16 mouse cellular contexts compared by ENCODE assay signal in genomic region chr5:118811690-118812089, GRCm38 (mm10).
A peak's percentile ranks its signal among the peaks of the same experiment; 100 is the strongest.
DNase-seq lines count a peak whose midpoint lies in the region; ATAC-seq and TF ChIP-seq lines count a peak whose summit lies in the region.
"Had no signal": no experiment of that assay in that cellular context is flagged by ENCODE, and none has a peak within 500 bp of the region (broad histone marks: within the 10 kb centered on the region; RNA-seq: fewer than 3 reads in every experiment).

No protein-coding gene starts in this region.

- no peak for TF ChIP-seq POLR2A in myocyte (IDR thresholded peaks at IDR 0.05; ENCODE audit: insufficient read length, low read depth)

- DNase-seq in gastrocnemius, adult 2 months, result no peak
- DNase-seq in gastrocnemius, postnatal 10 days, result no peak
- no peak for DNase-seq in layer of hippocampus, adult 2 months (ENCODE audit: low spot score in 2 of 2)
- DNase-seq in layer of hippocampus, adult 18-20 months (ENCODE audit: low spot score in 2 of 2), result no peak
- no peak for DNase-seq in midbrain, postnatal 0 days (ENCODE audit: low spot score)
- DNase-seq in adrenal gland, adult 8-10 months, result no peak
- DNase-seq: cerebellum, adult 11-12 months; kidney, adult 8-10 months; right cerebral cortex, postnatal 4 days; thymus, adult 2 months had no signal

- H3K36me3 ChIP-seq in midbrain, postnatal 0 days (ENCODE audit: insufficient read depth, low read length), result no peaks in the 10 kb centered on the region
- no peaks in the 10 kb centered on the region for H3K36me3 ChIP-seq in midbrain, embryonic 16.5 days (ENCODE audit: control insufficient read depth, insufficient read depth, low read length)
- H3K36me3 ChIP-seq in myocyte (ENCODE audit: control insufficient read depth, insufficient read depth), result no peaks in the 10 kb centered on the region
- H3K36me3 ChIP-seq: embryonic facial prominence, embryonic 12.5 days; heart, embryonic 15.5 days; hindbrain, embryonic 15.5 days; midbrain, embryonic 13.5 days had no signal

- no peak for ATAC-seq in midbrain, postnatal 0 days (ENCODE audit: low FRiP score)
- no peak for ATAC-seq in midbrain, embryonic 16.5 days
- ATAC-seq: midbrain, embryonic 13.5 days had no signal

- H3K27me3 ChIP-seq in midbrain, postnatal 0 days (ENCODE audit: insufficient read depth, low read length), result no peaks in the 10 kb centered on the region
- no peaks in the 10 kb centered on the region for H3K27me3 ChIP-seq in midbrain, embryonic 16.5 days (ENCODE audit: control insufficient read depth, insufficient read depth, low read depth, low read length)
- no peaks in the 10 kb centered on the region for H3K27me3 ChIP-seq in myocyte (ENCODE audit: control insufficient read depth, insufficient read depth, insufficient read length)
- H3K27me3 ChIP-seq: embryonic facial prominence, embryonic 12.5 days; hindbrain, embryonic 15.5 days had no signal

- H3K4me1 ChIP-seq in midbrain, postnatal 0 days (ENCODE audit: insufficient read depth, low read length), result no peaks in the 10 kb centered on the region
- no peaks in the 10 kb centered on the region for H3K4me1 ChIP-seq in midbrain, embryonic 16.5 days (ENCODE audit: control insufficient read depth, insufficient read depth, low read length)
- H3K4me1 ChIP-seq: hindbrain, embryonic 15.5 days; midbrain, embryonic 13.5 days had no signal

- no peaks in the 10 kb centered on the region for H3K9me3 ChIP-seq in midbrain, postnatal 0 days (ENCODE audit: low read length)
- no peaks in the 10 kb centered on the region for H3K9me3 ChIP-seq in midbrain, embryonic 16.5 days (replicated peaks; ENCODE audit: control insufficient read depth, low read length, poor library complexity, severe bottlenecking)
- H3K9me3 ChIP-seq: embryonic facial prominence, embryonic 12.5 days; heart, embryonic 15.5 days; hindbrain, embryonic 15.5 days; midbrain, embryonic 13.5 days had no signal

- 50% methylated on average over 5 of the region's 5 CpGs for WGBS in midbrain, postnatal 0 days
- WGBS in midbrain, embryonic 16.5 days, result 59% methylated on average over 5 of the region's 5 CpGs

- no peaks in the 10 kb centered on the region for H3K79me2 ChIP-seq in myocyte (ENCODE audit: control insufficient read depth, insufficient read depth)

- H3K4me3 ChIP-seq in gastrocnemius, adult 2 months, result no peak overlapping the region
- no peak overlapping the region for H3K4me3 ChIP-seq in layer of hippocampus, adult 2 months
- H3K4me3 ChIP-seq in midbrain, postnatal 0 days (ENCODE audit: low read depth, low read length), result no peak overlapping the region
- no peak overlapping the region for H3K4me3 ChIP-seq in midbrain, embryonic 16.5 days (ENCODE audit: low read depth, low read length)
- no peak overlapping the region for H3K4me3 ChIP-seq in myocyte
- H3K4me3 ChIP-seq: embryonic facial prominence, embryonic 12.5 days; heart, embryonic 15.5 days; hindbrain, embryonic 15.5 days; midbrain, embryonic 13.5 days had no signal

- H3K9ac ChIP-seq in midbrain, postnatal 0 days (replicated peaks; ENCODE audit: low read length, poor library complexity, severe bottlenecking), result no peak overlapping the region
- no peak overlapping the region for H3K9ac ChIP-seq in midbrain, embryonic 16.5 days (ENCODE audit: low read depth, low read length)
- H3K9ac ChIP-seq: embryonic facial prominence, embryonic 12.5 days; heart, embryonic 15.5 days; hindbrain, embryonic 15.5 days; midbrain, embryonic 13.5 days had no signal

- peak overlapping the region; percentile 95 for H3K27ac ChIP-seq in gastrocnemius, adult 2 months
- no peak overlapping the region for H3K27ac ChIP-seq in layer of hippocampus, adult 2 months
- no peak overlapping the region for H3K27ac ChIP-seq in midbrain, postnatal 0 days (ENCODE audit: low read depth, low read length)
- H3K27ac ChIP-seq in midbrain, embryonic 16.5 days (ENCODE audit: low read length), result no peak overlapping the region
- H3K27ac ChIP-seq: embryonic facial prominence, embryonic 12.5 days; heart, embryonic 15.5 days; hindbrain, embryonic 15.5 days; midbrain, embryonic 13.5 days had no signal

- intact Hi-C loops in gastrocnemius, adult 2 months (cut with DNase I), result loop anchor here (2.0 kb wide), 1 partner anchor 19 kb away; no protein-coding TSS in a partner anchor

- no peak overlapping the region for H3K4me2 ChIP-seq in midbrain, postnatal 0 days (ENCODE audit: low read depth, low read length, poor library complexity, severe bottlenecking)
- H3K4me2 ChIP-seq in midbrain, embryonic 16.5 days (ENCODE audit: low read length), result no peak overlapping the region
- H3K4me2 ChIP-seq in myocyte (ENCODE audit: low read depth), result peak overlapping the region; percentile 79
- H3K4me2 ChIP-seq: embryonic facial prominence, embryonic 12.5 days; heart, embryonic 15.5 days; hindbrain, embryonic 15.5 days; midbrain, embryonic 13.5 days had no signal

- H3ac ChIP-seq in myocyte (ENCODE audit: control insufficient read depth, insufficient read length), result no peak overlapping the region

- peak; percentile 36 for TF ChIP-seq CTCF in gastrocnemius, adult 2 months (IDR thresholded peaks at IDR 0.05)
- TF ChIP-seq CTCF in layer of hippocampus, adult 2 months (conservative IDR thresholded peaks at IDR 0.05), result peak; percentile 50
- TF ChIP-seq CTCF in midbrain, postnatal 0 days (IDR thresholded peaks at IDR 0.05), result peak; percentile 49

TF ChIP-seq in myocyte, 11 proteins besides CTCF, POLR2A, EP300 and RAD21:
- no peak for TF ChIP-seq TCF3 (IDR thresholded peaks at IDR 0.05; ENCODE audit: insufficient read length, low read depth)
- TF ChIP-seq MYOG (IDR thresholded peaks at IDR 0.05; ENCODE audit: control insufficient read depth in 1 of 3, insufficient read depth in 1 of 3, insufficient read length in 2 of 3, low read depth in 2 of 3), result no peak
- no peak for TF ChIP-seq SRF (IDR thresholded peaks at IDR 0.05; ENCODE audit: control insufficient read depth, insufficient read length, low read depth)
- TF ChIP-seq E2F4 (IDR thresholded peaks at IDR 0.05; ENCODE audit: insufficient read depth), result no peak
- no peak for TF ChIP-seq POLR2AphosphoS2 (IDR thresholded peaks at IDR 0.05; ENCODE audit: insufficient read length, low read depth)
- TF ChIP-seq USF1 (IDR thresholded peaks at IDR 0.05; ENCODE audit: low read depth), result no peak
- no peak for TF ChIP-seq TCF12 (IDR thresholded peaks at IDR 0.05; ENCODE audit: insufficient read depth, poor library complexity, severe bottlenecking)
- no peak for TF ChIP-seq MAX (IDR thresholded peaks at IDR 0.05; ENCODE audit: low read depth)
- TF ChIP-seq REST (IDR thresholded peaks at IDR 0.05; ENCODE audit: insufficient read depth, insufficient read length), result no peak
- no peak for TF ChIP-seq MYOD1 (IDR thresholded peaks at IDR 0.05; ENCODE audit: control insufficient read depth in 1 of 3, insufficient read length in 2 of 3, low read depth in 2 of 3)
- TF ChIP-seq CEBPB (IDR thresholded peaks at IDR 0.05; ENCODE audit: insufficient read depth, poor library complexity, severe bottlenecking), result no peak
